In the genomic region with DNA sequence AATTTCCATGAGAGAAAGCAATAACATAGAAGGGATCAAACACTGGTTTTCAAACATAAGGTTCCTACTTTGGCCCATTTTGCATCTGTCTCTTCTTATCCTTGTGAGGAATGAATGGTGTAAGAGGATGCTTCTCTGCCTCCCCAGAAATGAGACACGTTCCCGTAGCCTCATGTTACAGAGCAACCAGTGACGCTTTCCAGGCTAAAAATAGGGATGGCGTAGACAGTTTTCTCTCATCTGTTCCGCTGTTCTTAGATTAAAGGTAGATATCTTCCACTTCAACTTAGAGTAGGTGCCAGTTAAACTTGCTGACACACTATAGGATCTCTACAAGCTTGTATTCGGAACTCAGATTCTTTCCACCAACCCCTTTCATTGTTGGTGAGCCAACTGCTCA, we compare ENCODE assay signal across 23 mouse cellular contexts.
"Had no signal": no experiment of that assay in that cellular context is flagged by ENCODE, and none has a peak within 500 bp of the region (broad histone marks: within the 10 kb centered on the region; RNA-seq: fewer than 3 reads in every experiment).

No protein-coding gene starts in this region.

- DNase-seq: kidney, postnatal 14 days; layer of hippocampus, adult 9-11 months; liver; lung, adult 18-20 months; lung, postnatal 10 days; lung, postnatal 36 days; retina, postnatal 1 day; right cerebral cortex, postnatal 25 days; thymus, adult 18-20 months; thymus, postnatal 14 days; thymus, postnatal 4 days had no signal

- H3K4me1 ChIP-seq: limb, embryonic 10.5 days; limb, embryonic 13.5 days; lung, embryonic 15.5 days; midbrain, embryonic 10.5 days; midbrain, embryonic 13.5 days; neural tube, embryonic 13.5 days had no signal

- H3K27ac ChIP-seq: layer of hippocampus, adult 2 months; limb, embryonic 10.5 days; limb, embryonic 13.5 days; liver, embryonic 12.5 days; liver, embryonic 15.5 days; lung, embryonic 15.5 days; midbrain, embryonic 10.5 days; midbrain, embryonic 13.5 days; neural tube, embryonic 13.5 days had no signal

- H3K4me2 ChIP-seq: limb, embryonic 13.5 days; liver, embryonic 12.5 days; liver, embryonic 15.5 days; lung, embryonic 15.5 days; midbrain, embryonic 13.5 days; neural tube, embryonic 13.5 days had no signal

- H3K9me3 ChIP-seq: limb, embryonic 10.5 days; limb, embryonic 13.5 days; liver, embryonic 15.5 days; lung, embryonic 15.5 days; midbrain, embryonic 10.5 days; midbrain, embryonic 13.5 days; neural tube, embryonic 13.5 days had no signal

- ATAC-seq: liver, embryonic 12.5 days; midbrain, embryonic 13.5 days; midbrain, embryonic 16.5 days had no signal

- H3K27me3 ChIP-seq: limb, embryonic 13.5 days; liver, embryonic 12.5 days; liver, embryonic 15.5 days; lung, embryonic 15.5 days; megakaryocyte, embryonic 14.5 days; midbrain, embryonic 13.5 days; neural tube, embryonic 13.5 days had no signal

- H3K4me3 ChIP-seq: layer of hippocampus, adult 2 months; limb, embryonic 10.5 days; limb, embryonic 13.5 days; liver, embryonic 12.5 days; liver, embryonic 15.5 days; lung, embryonic 15.5 days; megakaryocyte, embryonic 14.5 days; midbrain, embryonic 10.5 days; midbrain, embryonic 13.5 days; myocyte; neural tube, embryonic 13.5 days had no signal

- H3K9ac ChIP-seq: limb, embryonic 13.5 days; liver, embryonic 12.5 days; liver, embryonic 15.5 days; lung, embryonic 15.5 days; midbrain, embryonic 13.5 days; neural tube, embryonic 13.5 days had no signal

- H3K36me3 ChIP-seq: limb, embryonic 10.5 days; limb, embryonic 13.5 days; liver, embryonic 12.5 days; liver, embryonic 15.5 days; lung, embryonic 15.5 days; midbrain, embryonic 10.5 days; midbrain, embryonic 13.5 days; neural tube, embryonic 13.5 days had no signal
